Mouse (Mus musculus) heart, adult 2 months (tissue): ENCODE measurements around the gene Ifit1bl2.

Source experiments
- CTCF ChIP-seq: fragments of 200-600 bp; IDR thresholded peaks from 2 replicates; pipeline ENCODE4 v1.8.1; 2022; ENCODE audit warnings: antibody characterized with exemption, mild to moderate bottlenecking, moderate library complexity
- EP300 ChIP-seq: fragments of 200-500 bp; IDR thresholded peaks from 2 replicates; pipeline ENCODE4 v1.6.1; 2011; ENCODE audit warnings: low read depth, low read length, control low read depth; ENCODE audit not compliant: insufficient read depth
- POLR2A ChIP-seq: fragments of 200-500 bp; IDR thresholded peaks from 2 replicates; pipeline ENCODE4 v1.6.1; 2011; ENCODE audit warnings: mild to moderate bottlenecking, low read depth, low read length, control low read depth; ENCODE audit not compliant: insufficient read depth

DNA sequence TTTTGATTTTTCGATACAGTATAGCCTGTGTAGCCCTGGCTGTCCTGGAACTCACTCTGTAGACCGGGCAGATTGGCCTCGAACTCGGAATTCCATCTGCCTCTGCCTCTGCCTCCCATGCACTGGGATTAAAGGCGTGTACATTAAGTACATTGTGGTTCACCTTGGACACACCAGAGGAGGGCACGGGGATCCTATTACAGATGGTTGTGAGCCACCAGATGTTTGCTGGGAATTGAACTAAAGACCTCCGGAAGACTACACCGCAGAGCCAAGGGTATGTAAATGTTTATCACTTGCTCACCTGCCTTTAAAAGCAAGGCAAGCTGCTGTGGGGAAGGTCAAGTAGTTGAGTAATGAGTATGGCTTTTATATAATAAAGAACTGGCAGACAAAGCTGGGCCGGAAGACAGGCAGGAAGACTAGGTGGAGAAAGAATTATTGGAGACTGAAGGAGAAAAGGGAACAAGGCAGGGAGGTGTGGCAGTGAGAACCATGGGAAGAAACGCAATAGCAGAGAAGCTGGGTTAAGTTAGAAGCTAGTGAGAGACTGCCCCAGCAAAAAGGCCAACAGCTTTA is 14.8 kb upstream of the Ifit1bl2 start:
- TF ChIP-seq CTCF (no peak), POLR2A (no peak), EP300 (no peak)
